Mouse (Mus musculus): ENCODE measurements around the gene Olfr1453. TPM values are rescaled to one million over a fixed set of nuclear protein-coding genes. Genes with fewer than 3 reads are reported as not detected.
"Not testable (repeated sequence)": the region's sequence is repeated elsewhere in the genome, so short reads cannot be mapped to it uniquely, and the experiment has no call there.

The Olfr1453 gene
- polyA plus RNA-seq (2015; fragmentation: Nextera tagmentation; extraction: Ambion mirVana) = not detected in 2 replicates

DNA sequence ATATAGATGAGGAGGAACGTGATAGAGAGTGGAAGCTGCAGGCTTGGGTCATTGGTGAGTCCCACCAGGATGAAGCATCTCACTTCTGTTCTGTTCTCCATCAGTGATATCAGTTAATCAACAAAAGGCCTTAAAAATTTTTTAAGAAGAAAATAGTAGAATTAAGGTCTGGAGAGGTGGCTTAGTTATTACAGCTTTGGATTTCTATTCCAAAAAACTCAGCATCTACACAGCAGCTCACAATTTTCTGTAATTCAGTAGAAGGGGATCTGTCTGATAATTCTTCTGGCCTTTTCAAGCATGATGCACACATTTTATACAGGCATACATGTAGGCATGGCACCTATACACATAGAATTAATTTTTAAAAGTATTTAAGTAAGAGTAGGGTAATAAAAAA lies at the start of gene Olfr1453:
Gene Olfr1453, minus strand, starts transcription at position 101 of the 400 bp plus-strand sequence.
- Histone ChIP-seq H3K9me3 (ENCODE audit: low read length) (no peaks in the 10 kb centered on the region), H3K9ac (replicated peaks; ENCODE audit: low read length) (no peak within 1 kb of the TSS), H3K4me3 (ENCODE audit: low read length) (no peak within 1 kb of the TSS), H3K4me2 (replicated peaks; ENCODE audit: low read depth, low read length) (no peak within 1 kb of the TSS), H3K27ac (ENCODE audit: low read length) (no peak within 1 kb of the TSS), H3K4me1 (ENCODE audit: insufficient read depth, low read length) (no peaks in the 10 kb centered on the region), H3K36me3 (ENCODE audit: insufficient read depth, low read length) (no peaks in the 10 kb centered on the region), H3K27me3 (ENCODE audit: insufficient read depth, low read length) (no peaks in the 10 kb centered on the region)
- WGBS = 36% methylated on average over 1 of the region's 1 CpGs
- ATAC-seq (ENCODE audit: low FRiP score, low TSS enrichment) = no peak

DNA sequence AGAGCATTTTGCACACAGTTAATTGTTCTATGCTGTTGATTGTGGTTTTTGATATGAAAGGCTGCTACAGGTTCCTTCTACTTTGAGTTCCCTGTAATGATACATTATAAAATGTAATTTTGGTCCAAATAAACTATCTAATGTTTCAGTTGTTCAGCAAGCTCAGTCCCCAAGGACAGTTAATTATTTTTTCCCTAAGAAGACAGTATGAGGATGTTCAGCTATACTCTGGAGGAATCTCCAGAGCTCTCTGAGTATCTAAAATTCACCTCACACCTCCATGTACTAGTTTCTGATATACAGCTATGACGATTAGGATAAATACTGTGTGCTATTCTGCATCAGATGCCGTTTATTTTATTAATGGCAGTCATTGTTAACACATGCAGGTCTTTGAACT lies 32.2 kb upstream of the Olfr1453 start, which contains the start of gene Olfr1454:
Gene Olfr1454, plus strand, starts transcription at position 301 of the 400 bp plus-strand sequence.
- ATAC-seq (ENCODE audit: low FRiP score, low TSS enrichment) = no peak
- peaks cover 10% of the 10 kb centered on the region for H3K9me3 ChIP-seq (ENCODE audit: low read length)
- no peak within 1 kb of the TSS for H3K9ac ChIP-seq (replicated peaks; ENCODE audit: low read length)
- WGBS = 66% methylated on average over 2 of the region's 2 CpGs
- H3K27me3 ChIP-seq (ENCODE audit: insufficient read depth, low read length) = no peaks in the 10 kb centered on the region
- H3K4me2 ChIP-seq (replicated peaks; ENCODE audit: low read depth, low read length) = no peak within 1 kb of the TSS
- H3K36me3 ChIP-seq (ENCODE audit: insufficient read depth, low read length) = no peaks in the 10 kb centered on the region
- H3K4me3 ChIP-seq (ENCODE audit: low read length) = no peak within 1 kb of the TSS
- H3K4me1 ChIP-seq (ENCODE audit: insufficient read depth, low read length) = no peaks in the 10 kb centered on the region
- H3K27ac ChIP-seq (ENCODE audit: low read length) = no peak within 1 kb of the TSS

DNA sequence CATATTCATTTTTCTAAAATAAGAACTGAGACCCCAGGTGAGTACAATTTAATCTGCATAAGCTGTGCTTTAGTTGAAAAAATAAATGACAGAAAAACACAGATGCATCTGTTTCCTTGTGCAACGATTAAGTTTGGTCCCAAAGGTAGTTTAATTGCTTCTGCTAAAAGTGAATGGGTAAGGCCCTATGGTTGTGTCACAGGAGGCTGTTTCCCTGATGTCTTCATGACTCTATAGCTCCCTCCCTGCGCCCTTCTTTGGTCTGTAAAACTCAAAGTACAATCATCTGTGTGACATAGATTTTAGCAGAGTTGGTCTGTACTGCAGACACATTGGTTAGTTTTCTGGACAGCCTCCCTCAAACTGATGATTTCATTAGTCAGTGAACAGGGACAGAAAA lies 33.4 kb downstream of the Olfr1453 start, which contains the start of gene Olfr1451:
Gene Olfr1451, plus strand, starts transcription at position 301 of the 400 bp plus-strand sequence.
- Histone ChIP-seq H3K9me3 (ENCODE audit: low read length) (peaks cover 2% of the 10 kb centered on the region; the same call in 1 of the 2 replicates), H3K4me2 (replicated peaks; ENCODE audit: low read depth, low read length) (no peak within 1 kb of the TSS), H3K4me1 (ENCODE audit: insufficient read depth, low read length) (no peaks in the 10 kb centered on the region), H3K27ac (ENCODE audit: low read length) (no peak within 1 kb of the TSS), H3K4me3 (ENCODE audit: low read length) (no peak within 1 kb of the TSS), H3K27me3 (ENCODE audit: insufficient read depth, low read length) (no peaks in the 10 kb centered on the region), H3K36me3 (ENCODE audit: insufficient read depth, low read length) (no peaks in the 10 kb centered on the region), H3K9ac (replicated peaks; ENCODE audit: low read length) (no peak within 1 kb of the TSS)
- no peak for ATAC-seq (ENCODE audit: low FRiP score, low TSS enrichment)
- WGBS = 73% methylated on average over 2 of the region's 2 CpGs

DNA sequence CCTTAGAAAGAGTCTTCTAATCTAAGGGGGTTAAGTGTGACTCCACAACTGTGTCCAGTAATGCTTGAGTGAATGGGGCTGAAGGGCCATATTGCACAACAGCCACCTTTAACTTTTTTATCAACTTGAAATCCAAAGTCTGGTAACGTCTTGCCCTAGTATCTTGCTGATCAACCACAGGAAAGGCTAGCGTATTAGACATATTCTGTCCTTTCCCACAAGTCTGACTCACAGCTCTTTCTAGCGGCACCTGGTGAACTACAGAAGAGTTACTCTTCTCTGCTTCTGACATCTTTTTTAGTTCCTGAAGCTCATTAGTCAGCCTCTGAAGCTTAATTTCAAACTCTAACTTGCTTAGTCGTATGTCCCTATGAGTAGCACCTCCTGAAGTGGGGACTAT lies 35.8 kb downstream of the Olfr1453 start:
- H3K27me3 ChIP-seq (ENCODE audit: insufficient read depth, low read length); H3K36me3 ChIP-seq (ENCODE audit: insufficient read depth, low read length); H3K9me3 ChIP-seq (ENCODE audit: low read length); H3K9ac ChIP-seq (replicated peaks; ENCODE audit: low read length); H3K4me3 ChIP-seq (ENCODE audit: low read length); H3K27ac ChIP-seq (ENCODE audit: low read length); H3K4me1 ChIP-seq (ENCODE audit: insufficient read depth, low read length); H3K4me2 ChIP-seq (replicated peaks; ENCODE audit: low read depth, low read length); ATAC-seq (ENCODE audit: low FRiP score, low TSS enrichment): not testable (repeated sequence)
- WGBS = 94% methylated on average over 4 of the region's 4 CpGs

Other genes with a start within 250 kb of the Olfr1453 start
- 11.4 and 11.6 TPM in 2 replicates for gene Zfp91, start 232.2 kb downstream of the Olfr1453 start, polyA plus RNA-seq (2015; fragmentation: Nextera tagmentation; extraction: Ambion mirVana)
- gene Lpxn, start 232.1 kb downstream of the Olfr1453 start, polyA plus RNA-seq (2015; fragmentation: Nextera tagmentation; extraction: Ambion mirVana) = 1.1 and 1.4 TPM in 2 replicates
- gene Gm5244, start 181.6 kb downstream of the Olfr1453 start, polyA plus RNA-seq (2015; fragmentation: Nextera tagmentation; extraction: Ambion mirVana) = not detected in 2 replicates
- not detected in 2 replicates for gene Olfr1444, start 171.0 kb downstream of the Olfr1453 start, polyA plus RNA-seq (2015; fragmentation: Nextera tagmentation; extraction: Ambion mirVana)
- gene Olfr1445, start 144.5 kb downstream of the Olfr1453 start, polyA plus RNA-seq (2015; fragmentation: Nextera tagmentation; extraction: Ambion mirVana) = not detected in 2 replicates
- gene Olfr1446, start 134.8 kb downstream of the Olfr1453 start, polyA plus RNA-seq (2015; fragmentation: Nextera tagmentation; extraction: Ambion mirVana) = not detected in 2 replicates
- not detected in 2 replicates for gene Olfr1447, start 124.6 kb downstream of the Olfr1453 start, polyA plus RNA-seq (2015; fragmentation: Nextera tagmentation; extraction: Ambion mirVana)
- not detected in 2 replicates for gene Olfr1448, start 103.9 kb downstream of the Olfr1453 start, polyA plus RNA-seq (2015; fragmentation: Nextera tagmentation; extraction: Ambion mirVana)
- gene Olfr1449, start 97.5 kb downstream of the Olfr1453 start, polyA plus RNA-seq (2015; fragmentation: Nextera tagmentation; extraction: Ambion mirVana) = not detected in 2 replicates
- not detected in 2 replicates for gene Olfr1450, start 78.1 kb downstream of the Olfr1453 start, polyA plus RNA-seq (2015; fragmentation: Nextera tagmentation; extraction: Ambion mirVana)
- gene Olfr1451, start 33.3 kb downstream of the Olfr1453 start, polyA plus RNA-seq (2015; fragmentation: Nextera tagmentation; extraction: Ambion mirVana) = not detected in 2 replicates
- not detected in 2 replicates for gene Olfr1454, start 32.3 kb upstream of the Olfr1453 start, polyA plus RNA-seq (2015; fragmentation: Nextera tagmentation; extraction: Ambion mirVana)
- gene Olfr1457, start 69.6 kb upstream of the Olfr1453 start, polyA plus RNA-seq (2015; fragmentation: Nextera tagmentation; extraction: Ambion mirVana) = not detected in 2 replicates
- gene Olfr1458, start 78.4 kb upstream of the Olfr1453 start, polyA plus RNA-seq (2015; fragmentation: Nextera tagmentation; extraction: Ambion mirVana) = not detected in 2 replicates
- not detected in 2 replicates for gene Olfr1459, start 121.2 kb upstream of the Olfr1453 start, polyA plus RNA-seq (2015; fragmentation: Nextera tagmentation; extraction: Ambion mirVana)
- gene Olfr1461, start 134.7 kb upstream of the Olfr1453 start, polyA plus RNA-seq (2015; fragmentation: Nextera tagmentation; extraction: Ambion mirVana) = not detected in 2 replicates
- not detected in 2 replicates for gene Olfr1462, start 157.4 kb upstream of the Olfr1453 start, polyA plus RNA-seq (2015; fragmentation: Nextera tagmentation; extraction: Ambion mirVana)
- gene Olfr1463, start 203.0 kb upstream of the Olfr1453 start, polyA plus RNA-seq (2015; fragmentation: Nextera tagmentation; extraction: Ambion mirVana) = not detected in 2 replicates